Mouse (Mus musculus) 416B (cell line): Measurements from ENCODE around the gene Hsd17b6.

ENCODE experiments used
- DNase-seq: peaks from one replicate; pipeline ENCODE4 v3.0.0; 2011; ENCODE audit warnings: low read depth

The Hsd17b6 gene

DNA sequence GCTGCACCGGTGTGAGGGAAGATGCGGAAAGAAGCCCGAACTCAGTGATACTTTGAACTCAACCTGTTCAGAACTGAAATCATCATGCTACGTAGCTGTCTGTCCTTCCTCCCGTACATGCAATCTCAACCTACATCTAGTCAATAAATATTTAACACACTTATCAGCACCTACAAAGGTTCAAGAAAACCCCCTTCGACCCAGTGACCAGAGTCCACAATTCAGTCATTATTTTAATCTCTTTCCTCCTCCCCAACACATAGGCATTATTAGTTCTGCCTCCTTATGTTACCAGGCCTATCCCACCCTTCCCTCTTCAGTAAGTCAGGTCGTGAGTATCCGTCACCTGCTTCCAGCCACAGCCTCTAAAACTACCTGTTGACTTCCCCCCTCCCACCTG lies 1.9 kb downstream of the Hsd17b6 start:
- DNase-seq: no peak

DNA sequence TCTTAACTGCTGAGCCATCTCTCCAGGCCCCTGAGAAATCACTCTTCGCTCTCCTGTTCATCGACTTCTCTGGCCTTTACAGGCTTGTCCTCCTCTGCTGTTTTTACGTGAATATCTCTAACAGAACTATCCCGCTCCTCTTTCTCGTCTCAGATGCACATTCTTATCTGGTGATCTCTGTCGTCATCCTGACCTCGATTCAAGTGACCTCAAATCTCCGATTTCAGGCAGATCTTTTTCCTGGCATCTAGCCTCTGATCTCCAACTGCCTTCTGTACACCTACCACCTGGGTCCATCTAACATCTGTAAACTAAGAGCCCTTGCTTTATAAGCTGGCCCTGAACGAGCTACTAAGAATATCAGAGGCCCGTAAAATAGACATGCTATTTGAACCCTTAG lies 2.5 kb downstream of the Hsd17b6 start:
- no peak for DNase-seq

- no peak for DNase-seq
Observed at GRCm38 (mm10) chr10:128003281-128003801, 4.1 kb downstream of the Hsd17b6 start.

DNA sequence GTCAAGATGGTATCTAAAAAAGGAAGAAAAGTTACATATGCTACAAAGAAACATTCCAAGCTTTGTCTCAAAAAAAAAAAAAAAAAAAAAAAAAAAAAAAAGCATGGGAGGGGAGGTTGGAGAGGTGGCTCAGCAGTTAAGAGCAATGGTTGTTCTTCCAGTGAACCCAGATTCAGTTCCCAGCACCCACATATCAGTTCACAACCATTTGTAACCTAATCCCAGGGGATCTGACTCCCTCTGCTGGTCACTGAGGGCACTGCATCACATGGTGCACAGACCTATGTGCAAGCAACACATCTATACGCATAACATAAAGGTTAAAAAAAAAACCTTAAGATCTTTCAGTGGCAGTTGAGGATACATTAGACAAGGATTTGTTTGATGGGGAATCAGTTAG lies 9.2 kb downstream of the Hsd17b6 start:
- DNase-seq: no peak

- DNase-seq: no peak
Observed at GRCm38 (mm10) chr10:127996690-127997089, 10.7 kb downstream of the Hsd17b6 start.

DNA sequence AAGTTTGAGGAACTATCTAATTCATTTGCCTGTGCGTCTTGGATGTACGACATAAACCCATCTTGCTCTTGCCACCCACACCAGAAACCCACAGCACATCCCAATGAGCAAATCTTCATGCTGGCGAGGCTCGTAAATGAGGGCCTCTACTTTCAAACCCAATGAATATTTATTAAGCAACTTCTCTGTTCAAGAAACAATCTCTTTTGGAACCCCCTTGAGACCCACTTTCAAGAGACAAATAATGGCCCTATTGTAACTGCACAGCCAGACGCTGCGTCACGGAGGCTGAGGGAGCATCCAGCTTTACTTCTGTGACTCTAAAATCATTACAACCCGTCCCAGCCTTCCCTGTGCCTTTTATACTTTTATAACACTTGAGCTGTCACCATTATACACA lies 21.8 kb downstream of the Hsd17b6 start:
- no peak for DNase-seq

DNA sequence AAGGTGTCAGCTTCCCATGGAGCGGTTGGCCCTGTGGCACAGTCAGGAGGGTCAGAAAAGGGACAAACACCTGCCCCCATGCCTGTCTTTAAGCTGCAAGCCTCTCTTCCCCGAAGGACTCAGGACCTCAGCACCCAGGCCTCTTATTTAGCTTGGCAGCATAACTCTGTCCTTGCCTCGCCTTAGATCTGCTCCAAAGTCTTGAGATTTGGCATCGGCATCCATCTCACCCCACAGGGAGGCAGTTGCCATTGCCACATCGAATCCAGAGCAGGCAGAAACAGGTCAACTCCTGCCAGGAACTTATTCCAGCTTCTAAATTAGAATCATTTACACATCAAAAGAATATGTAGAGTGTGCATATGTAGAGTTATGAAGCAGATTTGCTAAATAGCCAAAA lies 22.8 kb downstream of the Hsd17b6 start:
- DNase-seq: no peak

GRCm38 (mm10) chr10:127975503-127975902 lies 31.9 kb downstream of the Hsd17b6 start:
- DNase-seq: no peak

DNA sequence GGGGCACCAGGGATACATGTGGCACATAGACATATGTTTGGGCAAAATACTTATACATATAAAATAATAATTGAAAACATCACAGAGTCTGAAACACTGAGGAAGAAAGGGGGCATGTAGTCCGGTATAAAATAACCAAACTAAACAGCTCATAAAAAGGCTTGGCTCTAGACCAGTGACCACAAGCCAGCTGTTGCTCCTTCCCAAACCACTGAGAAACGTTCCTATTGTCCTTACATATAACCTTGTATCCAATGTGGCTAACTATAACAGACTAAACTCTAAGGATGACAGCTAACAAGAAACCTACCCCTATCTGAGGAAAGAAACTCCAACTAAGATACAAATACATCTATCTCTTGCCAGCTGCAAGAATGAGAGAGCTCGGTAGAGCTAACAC lies 33.3 kb downstream of the Hsd17b6 start:
- no peak for DNase-seq

- peak; percentile 53 for DNase-seq
Observed at GRCm38 (mm10) chr10:127971135-127971534, 36.3 kb downstream of the Hsd17b6 start.

DNA sequence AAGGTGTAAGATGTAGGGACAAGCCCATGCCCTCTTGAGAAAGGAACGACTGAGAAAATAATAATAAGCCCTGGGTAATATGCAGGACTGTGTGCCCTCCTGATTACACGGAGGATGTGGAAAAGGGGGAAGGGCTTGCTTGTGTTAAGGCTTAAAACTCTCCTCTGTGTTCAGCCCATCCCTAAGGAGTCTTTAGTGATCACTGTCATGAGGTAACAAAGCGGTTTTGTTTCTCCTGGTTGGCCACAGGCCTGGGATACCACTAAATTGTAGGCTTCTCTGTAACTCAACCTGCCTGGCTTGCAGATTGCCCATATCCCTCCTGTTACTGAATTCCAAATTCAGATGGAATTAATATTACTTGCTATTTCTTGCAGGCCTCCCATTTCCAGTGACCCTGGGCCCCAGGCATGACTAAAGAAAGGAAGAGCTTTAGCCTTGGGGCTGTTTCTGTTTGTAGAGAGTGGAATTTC lies 37.0 kb downstream of the Hsd17b6 start:
- DNase-seq: no peak

DNA sequence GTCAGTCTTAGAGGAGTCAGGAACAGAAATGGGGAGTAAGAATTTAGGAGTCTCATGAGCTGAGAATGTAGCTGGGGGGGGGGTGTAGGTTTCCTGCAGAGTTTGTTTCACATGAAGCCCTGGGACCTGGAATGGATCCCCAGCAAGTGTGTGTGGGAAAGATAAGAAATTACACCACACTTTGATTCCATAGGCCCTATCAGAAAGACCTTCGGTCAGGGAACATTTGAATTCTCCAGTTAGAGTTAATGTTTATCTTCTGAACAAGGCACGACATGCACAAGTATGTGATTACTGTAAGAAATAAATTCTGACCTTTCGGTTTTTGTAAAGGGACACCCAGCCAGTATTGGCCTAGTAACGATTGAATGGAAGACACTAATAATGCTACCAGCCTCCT lies 37.6 kb downstream of the Hsd17b6 start:
- DNase-seq: no peak

DNA sequence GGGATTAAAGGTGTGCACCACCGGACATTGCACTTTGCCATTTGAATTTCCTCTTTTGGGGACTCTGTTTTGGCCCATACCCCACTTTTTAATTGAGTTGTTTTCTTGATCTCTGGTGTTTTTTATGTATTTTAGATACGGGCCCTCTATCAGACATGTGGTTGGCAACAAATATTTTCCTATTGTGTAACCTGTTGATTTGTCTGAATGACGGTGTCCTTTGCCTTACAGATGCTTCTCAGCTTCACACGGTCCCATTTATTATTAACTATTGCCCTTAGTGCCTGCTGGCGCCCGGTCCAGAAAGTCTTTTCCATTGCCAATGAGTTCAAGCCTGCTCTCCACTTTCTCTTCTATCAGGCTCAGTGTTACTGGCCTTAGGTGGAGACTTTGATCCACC lies 40.9 kb downstream of the Hsd17b6 start:
- DNase-seq: no peak

DNA sequence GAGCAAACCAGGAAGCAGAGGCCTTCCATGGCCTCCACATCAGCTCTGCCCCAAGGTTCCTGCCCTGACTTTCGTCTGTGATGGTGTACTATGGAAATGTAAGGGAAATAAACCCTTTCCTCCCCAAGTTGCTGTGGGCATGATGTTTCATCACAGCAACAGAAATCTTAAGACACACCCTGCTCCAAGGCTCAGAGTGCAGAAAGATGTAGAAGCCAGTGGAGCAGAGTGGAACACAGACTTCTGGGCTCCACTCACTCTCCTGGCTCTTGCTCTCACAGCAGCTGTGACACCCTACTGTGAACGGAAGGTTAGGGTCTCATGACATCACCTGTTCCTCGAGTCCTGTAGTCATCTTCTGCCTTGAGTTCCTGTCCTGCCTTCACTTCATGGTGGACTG lies 43.4 kb downstream of the Hsd17b6 start:
- DNase-seq: no peak

DNA sequence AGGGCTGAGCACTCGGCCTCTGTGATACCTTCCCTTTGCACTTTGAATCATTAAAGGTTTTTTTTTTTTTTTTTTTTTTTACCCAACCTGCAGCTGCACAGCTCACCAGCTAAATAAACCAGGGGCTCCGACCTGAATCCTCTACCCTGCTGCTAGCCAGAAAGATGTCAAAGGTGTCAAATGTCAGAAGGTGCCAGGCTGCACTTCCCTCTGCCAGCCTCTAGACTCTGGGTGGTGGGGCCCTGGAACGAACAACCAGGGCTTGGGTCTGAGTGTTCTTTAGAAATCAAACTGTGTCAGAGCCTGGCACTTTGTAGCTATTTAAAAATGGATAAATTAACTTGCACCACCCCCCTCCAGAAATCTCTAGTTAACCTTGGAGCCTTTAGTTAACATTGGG lies 45.0 kb downstream of the Hsd17b6 start:
- DNase-seq: no peak

GRCm38 (mm10) chr10:127959161-127959679 lies 48.2 kb downstream of the Hsd17b6 start:
- no peak for DNase-seq

GRCm38 (mm10) chr10:127956168-127956816 lies 51.1 kb downstream of the Hsd17b6 start:
- peak; percentile 61 for DNase-seq

DNA sequence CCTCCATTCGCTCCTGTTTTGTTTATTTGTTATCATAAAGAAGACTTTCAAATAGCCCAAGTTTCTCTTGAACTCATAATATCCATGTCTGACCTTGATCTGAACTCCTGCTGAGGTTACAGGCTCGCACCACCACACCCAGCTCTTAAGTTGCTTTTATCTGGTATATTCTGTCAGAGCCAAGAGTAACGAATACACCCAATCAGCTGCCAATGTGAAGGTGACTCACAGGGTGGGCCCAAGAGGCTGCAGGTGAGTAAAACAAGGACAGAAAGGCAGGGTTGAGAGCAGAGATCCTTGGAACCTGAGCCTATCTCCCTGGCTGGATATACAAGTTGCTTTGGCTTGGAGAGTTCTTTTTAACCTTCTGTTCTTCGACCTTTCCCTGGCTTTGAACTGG lies 52.4 kb downstream of the Hsd17b6 start:
- DNase-seq: no peak

DNA sequence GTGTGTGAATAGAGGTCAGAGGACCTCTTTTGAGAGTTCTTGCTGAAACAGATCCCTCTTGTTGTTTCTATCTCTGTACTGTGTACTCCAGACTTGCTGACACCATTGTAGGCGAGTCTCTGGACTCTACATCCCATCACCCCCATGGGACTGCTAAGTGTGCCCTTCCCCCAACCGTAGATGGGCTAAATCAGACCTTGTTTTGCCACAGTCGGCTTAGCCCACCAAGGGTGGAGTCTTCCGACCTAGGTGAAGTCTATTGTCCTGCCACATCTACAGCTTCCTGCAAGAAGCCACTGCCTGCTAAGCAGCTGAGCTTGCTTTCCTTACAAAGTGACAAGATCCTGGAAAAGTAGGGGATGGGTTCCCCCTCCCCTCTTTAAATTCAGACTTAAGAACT lies 55.6 kb downstream of the Hsd17b6 start:
- DNase-seq: no peak

DNA sequence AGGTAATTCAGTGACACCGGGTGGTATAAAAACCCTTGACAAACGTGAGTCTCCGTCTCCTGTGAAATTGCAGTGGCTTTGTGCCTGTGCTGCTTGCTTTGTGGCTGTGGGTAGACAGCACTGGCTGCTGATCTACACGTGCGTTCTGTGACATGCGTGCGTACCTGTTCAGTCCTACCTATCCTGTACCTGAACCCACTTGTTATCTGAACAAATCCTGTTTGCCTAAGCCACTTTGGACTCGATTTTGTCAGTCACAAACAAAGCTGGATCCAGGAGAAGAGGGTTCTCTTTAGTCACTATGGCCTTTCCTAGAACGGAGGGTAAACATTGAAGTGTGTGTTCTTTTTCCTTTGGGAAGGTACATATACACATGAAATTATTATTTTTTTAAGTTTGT lies 56.0 kb downstream of the Hsd17b6 start:
- no peak for DNase-seq

GRCm38 (mm10) chr10:127949596-127950130 lies 57.7 kb downstream of the Hsd17b6 start:
- DNase-seq: no peak

DNA sequence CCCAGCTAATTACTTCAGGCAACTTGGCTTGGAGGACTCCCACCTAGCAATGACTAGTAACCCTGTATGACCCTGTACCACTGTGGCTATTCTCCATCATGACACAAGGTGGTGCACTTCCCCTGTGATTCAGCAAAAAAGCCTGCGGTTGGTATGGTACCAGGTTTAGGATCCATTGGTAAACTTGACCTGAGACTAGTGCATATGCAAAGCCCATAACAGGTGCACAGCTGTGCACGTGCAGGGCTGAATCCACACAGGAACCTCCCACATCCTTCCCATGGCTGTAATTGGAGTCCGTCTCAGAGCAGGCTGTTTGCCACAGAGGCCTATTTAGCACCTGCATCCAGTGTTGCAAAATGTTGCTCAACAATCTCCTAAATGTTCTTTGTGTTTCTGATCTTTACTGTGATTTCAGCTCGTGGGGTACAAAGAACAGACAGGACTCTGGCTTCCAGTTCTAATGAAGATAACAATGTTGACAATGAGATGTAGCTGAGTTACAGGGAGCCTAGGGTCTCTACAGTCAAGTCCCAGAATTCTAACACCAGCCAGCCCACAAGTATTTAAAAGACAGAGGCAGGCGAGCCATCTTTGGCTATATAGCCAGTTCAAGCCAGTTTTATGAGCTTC lies 61.9 kb downstream of the Hsd17b6 start:
- DNase-seq: peak; percentile 81
